Mouse (Mus musculus): ENCODE results near the gene Gm17662. TPM values are rescaled to one million over a fixed set of nuclear protein-coding genes. Genes with fewer than 3 reads are reported as not detected.

The Gm17662 gene
- not detected in 2 replicates for total RNA-seq (2021)
- long read RNA-seq, result 0 reads

- DNase-seq, result no peak
Measured at GRCm38 (mm10) chr4:104857029-104857428, at the start of gene Gm17662. TSS of gene Gm17662 (plus strand) at chr4:104857329.

- no peak for DNase-seq
Measured at GRCm38 (mm10) chr4:104810710-104811286, 46.3 kb upstream of the Gm17662 start.

GRCm38 (mm10) chr4:104813617-104814016, 43.5 kb upstream of the Gm17662 start:
- no peak for DNase-seq

- no peak for DNase-seq
Measured at GRCm38 (mm10) chr4:104816519-104817232, 40.5 kb upstream of the Gm17662 start.

- DNase-seq, result no peak
Measured at GRCm38 (mm10) chr4:104817509-104817908, 39.6 kb upstream of the Gm17662 start.

- peak; percentile 26 for DNase-seq
Measured at GRCm38 (mm10) chr4:104818986-104819385, 38.1 kb upstream of the Gm17662 start.

- DNase-seq, result no peak
Measured at GRCm38 (mm10) chr4:104819891-104820290, 37.2 kb upstream of the Gm17662 start.

- peak; percentile 19 for DNase-seq
Measured at GRCm38 (mm10) chr4:104823597-104824101, 33.5 kb upstream of the Gm17662 start.

GRCm38 (mm10) chr4:104824381-104825077, 32.6 kb upstream of the Gm17662 start:
- no peak for DNase-seq

GRCm38 (mm10) chr4:104828939-104829338, 28.2 kb upstream of the Gm17662 start:
- DNase-seq, result no peak

GRCm38 (mm10) chr4:104835096-104835495, 22.0 kb upstream of the Gm17662 start:
- DNase-seq, result no peak

- DNase-seq, result no peak
Measured at GRCm38 (mm10) chr4:104838342-104838741, 18.8 kb upstream of the Gm17662 start.

GRCm38 (mm10) chr4:104842204-104842603, 14.9 kb upstream of the Gm17662 start:
- DNase-seq, result no peak

GRCm38 (mm10) chr4:104843546-104843945, 13.6 kb upstream of the Gm17662 start:
- no peak for DNase-seq

- no peak for DNase-seq
Measured at GRCm38 (mm10) chr4:104855216-104855615, 1.9 kb upstream of the Gm17662 start.

- DNase-seq, result no peak
Measured at GRCm38 (mm10) chr4:104857823-104858222, 694 bp downstream of the Gm17662 start.

GRCm38 (mm10) chr4:104861241-104861640, 4.1 kb downstream of the Gm17662 start:
- no peak for DNase-seq

GRCm38 (mm10) chr4:104864397-104864796, 7.3 kb downstream of the Gm17662 start:
- DNase-seq, result no peak

GRCm38 (mm10) chr4:104869581-104869980, 12.5 kb downstream of the Gm17662 start:
- DNase-seq, result no peak

GRCm38 (mm10) chr4:104870196-104870595, 13.1 kb downstream of the Gm17662 start:
- no peak for DNase-seq

- DNase-seq, result no peak
Measured at GRCm38 (mm10) chr4:104875832-104876231, 18.7 kb downstream of the Gm17662 start.

GRCm38 (mm10) chr4:104876323-104876722, 19.2 kb downstream of the Gm17662 start, which contains the start of gene C8a:
TSS of gene C8a (minus strand) at chr4:104876398.
- no peak for DNase-seq

- no peak for DNase-seq
Measured at GRCm38 (mm10) chr4:104887486-104887885, 30.4 kb downstream of the Gm17662 start.
